Mouse (Mus musculus): Measurements from ENCODE around the gene Jade1.

Gene Jade1

GRCm38 (mm10) chr3:41655642-41656041, 100.1 kb downstream of the Jade1 start:
- in situ Hi-C loops (cut with MboI, MseI) = no loop called here
